Mouse (Mus musculus) intestine, postnatal 0 days (tissue): ENCODE results near the gene Myh9. TPM values are rescaled to one million over a fixed set of nuclear protein-coding genes. Genes with fewer than 3 reads are reported as not detected.

Experiments used
- ATAC-seq: fragments of 200-750 bp; cut with Nextera tagmentation; 2 replicates; pipeline ENCODE4 v1.8.0; 2017; ENCODE audit warnings: mild to moderate bottlenecking, moderate TSS enrichment, moderate library complexity
- H3K27ac ChIP-seq: fragments of 300-500 bp; sonication (generic); 2 replicates; pipeline ENCODE4 v1.5.1; 2014; ENCODE audit warnings: mild to moderate bottlenecking, low read depth, low read length, moderate library complexity
- H3K27me3 ChIP-seq: fragments of 300-500 bp; sonication (generic); replicated peaks from 2 replicates; pipeline ENCODE4 v1.6.1; 2014; ENCODE audit warnings: low read length, mixed read lengths; ENCODE audit not compliant: control insufficient read depth, insufficient read depth
- H3K36me3 ChIP-seq: fragments of 300-500 bp; sonication (generic); 2 replicates; pipeline ENCODE4 v1.6.1; 2014; ENCODE audit warnings: mild to moderate bottlenecking, moderate library complexity; ENCODE audit not compliant: control insufficient read depth, insufficient read depth
- H3K4me1 ChIP-seq: fragments of 300-500 bp; sonication (generic); replicated peaks from 2 replicates; pipeline ENCODE4 v1.6.1; 2014; ENCODE audit warnings: antibody characterized with exemption, low read length, mixed read lengths; ENCODE audit not compliant: control insufficient read depth, insufficient read depth
- H3K4me2 ChIP-seq: fragments of 300-500 bp; sonication (generic); replicated peaks from 2 replicates; pipeline ENCODE4 v1.6.1; 2014; ENCODE audit warnings: low read depth, mild to moderate bottlenecking, moderate library complexity
- H3K4me3 ChIP-seq: fragments of 300-500 bp; sonication (generic); 2 replicates; pipeline ENCODE4 v1.5.1; 2014; ENCODE audit warnings: low read depth, low read length
- H3K9ac ChIP-seq: fragments of 300-500 bp; sonication (generic); 2 replicates; pipeline ENCODE4 v1.6.1; 2014; ENCODE audit warnings: mild to moderate bottlenecking, low read depth, low read length
- H3K9me3 ChIP-seq: fragments of 300-500 bp; sonication (generic); 2 replicates; pipeline ENCODE4 v1.6.1; 2016; ENCODE audit warnings: mixed run types; ENCODE audit not compliant: control insufficient read depth
- CTCF ChIP-seq: sonication (generic); IDR thresholded peaks from 2 replicates; pipeline ENCODE4 v1.5.1; 2016; ENCODE audit warnings: low read depth, mild to moderate bottlenecking, control low read depth, antibody characterized with exemption, moderate library complexity
- WGBS: fragments of 180-500 bp; shearing (Covaris S2); extraction: QIAGEN DNeasy Blood & Tissue Kit; methylation state at CpG from one replicate; pipeline ENCODE4 v1.1.7; 2014; 5-methylcytosine and 5-hydroxymethylcytosine counted together
- polyA plus RNA-seq: library from polyadenylated mRNA; unstranded; fragments of >200 nt; fragmentation: Nextera tagmentation; extraction: Ambion mirVana; gene quantifications from 2 replicates; pipeline ENCODE4 v1.2.1, GENCODE M21; 2015

The Myh9 gene
- polyA plus RNA-seq, 1 experiment from 2014 or later: 25.7 TPM

DNA sequence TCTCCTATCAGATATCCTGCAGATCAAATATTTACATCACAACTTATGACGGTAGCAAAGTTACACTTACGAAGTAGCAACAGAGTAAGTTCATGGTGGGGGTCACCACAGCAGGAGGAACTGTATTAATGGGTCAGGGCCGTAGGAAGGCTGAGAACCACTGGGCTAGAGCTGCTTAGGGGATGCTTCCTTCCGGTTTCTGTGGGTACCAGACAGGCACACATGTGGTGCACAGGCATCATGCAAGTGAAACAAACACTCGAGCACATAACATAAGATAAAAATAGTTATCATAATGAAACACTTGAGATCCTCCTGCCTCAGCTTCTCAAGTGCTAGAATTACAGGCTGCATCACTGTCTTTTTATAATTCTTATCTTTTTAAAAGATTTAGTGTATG is 38.8 kb upstream of the Myh9 start:
- TF ChIP-seq CTCF: no peak
- Histone ChIP-seq H3K4me3 (no peak overlapping the region), H3K27ac (no peak overlapping the region), H3K4me2 (no peak overlapping the region), H3K9ac (no peak overlapping the region), H3K4me1 (peaks cover 13% of the 10 kb centered on the region), H3K27me3 (no peaks in the 10 kb centered on the region), H3K36me3 (no peaks in the 10 kb centered on the region), H3K9me3 (no peaks in the 10 kb centered on the region)
- 84% methylated on average over 5 of the region's 5 CpGs for WGBS
- no peak for ATAC-seq

DNA sequence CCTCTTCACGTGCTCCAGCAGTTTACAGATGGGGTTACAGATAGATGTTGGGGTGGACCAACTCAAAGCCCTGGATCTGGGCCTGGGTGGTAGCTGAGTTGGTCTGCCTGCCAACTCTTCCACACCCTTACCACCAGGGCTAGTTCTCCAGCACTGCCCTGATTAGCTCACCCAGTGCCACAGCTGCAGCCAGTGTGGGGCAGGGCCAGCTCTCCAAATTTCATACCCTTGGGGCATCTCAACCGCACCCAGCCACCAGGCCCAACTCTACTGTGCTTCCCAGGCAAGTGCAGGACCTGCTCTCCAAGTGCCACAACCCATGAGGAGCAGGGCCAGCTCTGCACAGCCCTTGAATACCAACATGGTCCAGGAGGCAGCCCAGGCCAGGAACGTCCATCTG is 37.8 kb upstream of the Myh9 start:
- H3K27ac ChIP-seq: no peak overlapping the region
- TF ChIP-seq CTCF: no peak
- H3K9me3 ChIP-seq: no peaks in the 10 kb centered on the region
- no peak overlapping the region for H3K4me2 ChIP-seq
- no peak overlapping the region for H3K4me3 ChIP-seq
- 95% methylated on average over 3 of the region's 3 CpGs for whole genome bisulfite sequencing
- no peak for ATAC-seq
- H3K9ac ChIP-seq: no peak overlapping the region
- H3K4me1 ChIP-seq: peaks cover 13% of the 10 kb centered on the region
- H3K36me3 ChIP-seq: no peaks in the 10 kb centered on the region
- no peaks in the 10 kb centered on the region for H3K27me3 ChIP-seq

DNA sequence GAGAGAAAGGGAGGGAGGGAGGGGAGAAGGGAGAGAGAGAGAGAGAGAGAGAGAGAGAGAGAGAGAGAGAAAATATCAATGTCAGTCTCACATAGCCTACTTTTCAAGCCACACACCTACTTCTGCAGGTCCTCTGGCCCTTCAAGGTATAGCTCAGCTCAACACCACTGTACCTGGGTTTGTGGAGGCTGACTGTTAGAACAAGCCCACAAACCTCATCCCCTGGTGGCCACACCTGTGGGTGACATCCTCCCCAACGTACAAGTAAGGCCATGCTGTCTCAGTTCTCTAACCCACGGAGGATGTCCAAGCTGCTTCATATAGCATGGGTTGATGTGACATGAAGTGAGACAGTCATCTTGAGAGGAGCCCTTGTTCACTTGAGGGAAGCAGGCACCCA is 35.2 kb upstream of the Myh9 start:
- Histone ChIP-seq H3K4me3 (no peak overlapping the region), H3K27me3 (no peaks in the 10 kb centered on the region), H3K36me3 (no peaks in the 10 kb centered on the region), H3K9me3 (no peaks in the 10 kb centered on the region), H3K4me1 (peaks cover 12% of the 10 kb centered on the region; the same call in 1 of the 2 replicates), H3K9ac (no peak overlapping the region), H3K27ac (no peak overlapping the region), H3K4me2 (no peak overlapping the region)
- WGBS: 73% methylated on average over 2 of the region's 2 CpGs
- ATAC-seq: no peak
- TF ChIP-seq CTCF: peak; percentile 39; the same call in 1 of the 2 replicates

DNA sequence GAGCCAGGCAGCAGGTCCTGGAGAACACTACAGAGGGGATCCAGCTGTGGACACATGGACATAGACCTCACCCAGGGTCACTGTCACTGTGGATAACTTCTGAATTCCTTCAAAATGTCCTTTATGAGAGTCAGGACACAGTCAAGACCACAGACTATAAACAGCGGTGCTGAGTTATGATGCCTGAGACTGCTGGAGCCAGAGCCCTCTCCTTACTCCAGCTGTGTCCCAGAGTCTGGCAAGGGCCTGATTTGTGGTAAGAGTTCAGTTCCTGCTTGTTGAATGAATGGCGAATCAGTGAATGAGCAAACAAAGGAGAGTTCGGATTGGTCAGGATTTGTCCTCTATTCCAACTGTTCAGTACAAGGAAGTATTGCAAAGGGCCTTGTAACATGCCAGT is 34.7 kb upstream of the Myh9 start:
- Histone ChIP-seq H3K9me3 (no peaks in the 10 kb centered on the region), H3K4me2 (no peak overlapping the region), H3K27ac (peak overlapping the region; percentile 50; the same call in 1 of the 2 replicates), H3K4me3 (no peak overlapping the region), H3K4me1 (peaks cover 8% of the 10 kb centered on the region; the same call in 1 of the 2 replicates), H3K36me3 (no peaks in the 10 kb centered on the region), H3K27me3 (no peaks in the 10 kb centered on the region), H3K9ac (no peak overlapping the region)
- 49% methylated on average over 3 of the region's 3 CpGs for WGBS
- TF ChIP-seq CTCF: no peak
- no peak for ATAC-seq

DNA sequence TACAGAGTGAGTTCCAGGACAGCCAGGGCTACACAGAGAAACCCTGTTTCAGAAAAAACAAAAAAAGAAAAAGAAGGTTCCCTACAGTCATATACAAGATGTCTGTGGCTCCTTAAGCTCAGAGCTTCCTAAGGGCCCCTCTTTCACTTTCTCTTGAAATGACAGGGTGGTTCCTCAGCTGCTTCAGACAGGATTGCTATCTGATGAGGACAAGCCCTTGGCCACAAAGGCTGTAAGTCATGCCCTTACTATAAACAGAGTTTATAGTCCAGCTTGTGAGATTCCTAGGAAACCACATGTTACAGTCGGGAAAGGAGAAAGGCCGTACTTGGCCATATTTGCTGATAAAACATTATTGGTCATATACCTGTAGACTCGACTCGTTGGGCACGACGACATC is 34.0 kb upstream of the Myh9 start:
- ATAC-seq: peak; percentile 26; the same call in 1 of the 2 replicates
- Histone ChIP-seq H3K4me2 (no peak overlapping the region), H3K4me3 (no peak overlapping the region), H3K27me3 (no peaks in the 10 kb centered on the region), H3K4me1 (peaks cover 8% of the 10 kb centered on the region; the same call in 1 of the 2 replicates), H3K9ac (no peak overlapping the region), H3K36me3 (no peaks in the 10 kb centered on the region), H3K27ac (no peak overlapping the region), H3K9me3 (no peaks in the 10 kb centered on the region)
- TF ChIP-seq CTCF: no peak
- 43% methylated on average over 6 of the region's 6 CpGs for WGBS

DNA sequence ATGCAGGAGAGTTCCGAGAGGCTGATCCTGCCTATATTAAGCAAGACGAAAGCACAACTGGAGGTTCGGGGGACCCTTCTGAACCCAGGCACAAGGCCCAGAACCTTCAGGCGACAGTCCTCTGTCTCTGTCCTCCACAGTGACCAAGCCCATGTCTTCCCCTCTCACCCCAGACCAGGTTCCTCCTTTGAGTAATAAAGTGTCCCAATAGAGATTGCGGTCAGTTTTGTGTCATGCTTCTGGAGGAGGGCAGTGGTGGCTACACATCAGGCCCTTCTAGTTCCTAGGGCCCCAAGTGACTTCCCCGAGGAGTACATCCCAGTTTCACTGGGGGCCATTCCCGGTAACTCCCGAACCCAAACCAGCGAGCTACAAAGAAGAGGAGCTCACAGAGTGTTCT is 32.8 kb upstream of the Myh9 start:
- Histone ChIP-seq H3K4me1 (peaks cover 8% of the 10 kb centered on the region; the same call in 1 of the 2 replicates), H3K36me3 (no peaks in the 10 kb centered on the region), H3K9me3 (no peaks in the 10 kb centered on the region), H3K4me3 (no peak overlapping the region), H3K27ac (no peak overlapping the region), H3K27me3 (no peaks in the 10 kb centered on the region), H3K4me2 (no peak overlapping the region), H3K9ac (no peak overlapping the region)
- TF ChIP-seq CTCF: no peak
- no peak for ATAC-seq
- WGBS: 89% methylated on average over 9 of the region's 9 CpGs

DNA sequence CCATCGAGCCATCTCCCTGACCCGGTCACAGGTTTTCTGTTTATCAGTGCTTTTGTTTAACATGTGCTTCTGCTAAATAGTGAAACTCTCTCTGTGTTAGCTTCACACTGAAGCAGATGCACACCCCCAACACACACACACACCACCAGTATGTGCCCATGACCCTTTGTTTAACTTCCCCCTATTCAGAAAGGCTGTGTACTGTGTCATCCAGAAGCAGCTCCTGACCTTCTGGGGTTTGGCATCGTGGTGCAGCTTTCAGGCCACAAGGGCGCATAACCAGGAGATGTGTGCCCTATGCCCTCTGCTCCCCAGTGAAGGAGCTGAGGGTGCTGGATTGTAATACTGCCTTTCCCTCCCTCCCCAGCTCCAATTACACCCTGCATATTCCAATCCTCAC is 32.3 kb upstream of the Myh9 start:
- Histone ChIP-seq H3K9ac (no peak overlapping the region), H3K27ac (no peak overlapping the region), H3K27me3 (no peaks in the 10 kb centered on the region), H3K4me1 (peaks cover 8% of the 10 kb centered on the region; the same call in 1 of the 2 replicates), H3K9me3 (no peaks in the 10 kb centered on the region), H3K36me3 (no peaks in the 10 kb centered on the region), H3K4me2 (no peak overlapping the region), H3K4me3 (no peak overlapping the region)
- WGBS: 34% methylated on average over 4 of the region's 4 CpGs
- ATAC-seq: no peak
- no peak for TF ChIP-seq CTCF
